Mouse (Mus musculus): Measurements from ENCODE around the gene Eno2. TPM values are rescaled to one million over a fixed set of nuclear protein-coding genes. Genes with fewer than 3 reads are reported as not detected.

The Eno2 gene
- polyA plus RNA-seq, 1 experiment from 2014 or later = 9.4 TPM

- WGBS = 1% methylated on average over 50 of the region's 54 CpGs
- peak overlapping the region; percentile 91 for H3K4me3 ChIP-seq
- H3K4me2 ChIP-seq (replicated peaks) = peak overlapping the region; percentile 64
- H3K27me3 ChIP-seq = no peaks in the 10 kb centered on the region
- H3K4me1 ChIP-seq = peaks cover 49% of the 10 kb centered on the region
- no peaks in the 10 kb centered on the region for H3K9me3 ChIP-seq
- peak; percentile 77 for ATAC-seq (ENCODE audit: low FRiP score, low read depth)
- H3K36me3 ChIP-seq = no peaks in the 10 kb centered on the region
- H3K9ac ChIP-seq (replicated peaks) = peak overlapping the region; percentile 97
- H3K27ac ChIP-seq (replicated peaks) = peak overlapping the region; percentile 98
Measured at GRCm38 (mm10) chr6:124756652-124757350, 12.7 kb downstream of the Eno2 start.

GRCm38 (mm10) chr6:124755831-124756595 is 13.5 kb downstream of the Eno2 start, which contains the start of the genes Gm45234 and Atn1:
Gene Gm45234, minus strand, starts transcription at chr6:124756021.
Gene Atn1, minus strand, starts transcription at chr6:124756524.
- no peaks in the 10 kb centered on the region for H3K36me3 ChIP-seq
- ATAC-seq (ENCODE audit: low FRiP score, low read depth) = peak; percentile 71
- WGBS = under 1% methylated on average over 80 of the region's 100 CpGs
- peaks cover 49% of the 10 kb centered on the region for H3K4me1 ChIP-seq
- H3K9ac ChIP-seq (replicated peaks) = peak within 1 kb of the TSS; percentile 97
- H3K27me3 ChIP-seq = no peaks in the 10 kb centered on the region
- peak within 1 kb of the TSS; percentile 64 for H3K4me2 ChIP-seq (replicated peaks)
- H3K4me3 ChIP-seq = peak within 1 kb of the TSS; percentile 91
- H3K9me3 ChIP-seq = no peaks in the 10 kb centered on the region
- H3K27ac ChIP-seq (replicated peaks) = peak within 1 kb of the TSS; percentile 98

DNA sequence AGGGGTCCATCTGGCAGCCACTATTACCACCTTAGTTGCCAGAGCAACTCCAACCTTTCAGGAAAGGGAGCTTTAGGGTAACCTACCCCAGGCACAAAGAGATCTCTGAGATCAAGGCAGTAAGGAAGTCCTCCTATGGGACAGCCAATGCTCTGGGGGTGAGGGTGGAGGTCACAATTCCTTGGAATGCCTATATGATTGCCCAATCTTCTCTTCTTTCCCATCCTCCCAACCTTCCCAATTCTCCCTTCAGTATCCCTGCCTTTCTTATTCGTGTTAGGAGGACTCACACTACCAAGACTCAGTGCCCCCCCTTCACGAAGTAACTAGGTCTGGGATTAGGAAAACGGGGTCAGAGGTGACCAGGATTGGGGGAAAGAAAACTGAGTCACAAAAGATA is 14.2 kb downstream of the Eno2 start:
- Histone ChIP-seq H3K4me1 (peaks cover 49% of the 10 kb centered on the region), H3K4me3 (peak overlapping the region; percentile 91), H3K9me3 (no peaks in the 10 kb centered on the region), H3K9ac (replicated peaks) (peak overlapping the region; percentile 97), H3K4me2 (replicated peaks) (peak overlapping the region; percentile 64), H3K36me3 (no peaks in the 10 kb centered on the region), H3K27ac (replicated peaks) (peak overlapping the region; percentile 98), H3K27me3 (no peaks in the 10 kb centered on the region)
- WGBS = 5% methylated on average over 3 of the region's 3 CpGs
- ATAC-seq (ENCODE audit: low FRiP score, low read depth) = no peak

- 97% methylated on average over 2 of the region's 2 CpGs for WGBS
- ATAC-seq (ENCODE audit: low FRiP score, low read depth) = no peak
- H3K4me2 ChIP-seq (replicated peaks) = no peak overlapping the region
- H3K9ac ChIP-seq (replicated peaks) = no peak overlapping the region
- H3K9me3 ChIP-seq = no peaks in the 10 kb centered on the region
- peaks cover 11% of the 10 kb centered on the region for H3K36me3 ChIP-seq
- no peaks in the 10 kb centered on the region for H3K27me3 ChIP-seq
- H3K27ac ChIP-seq (replicated peaks) = no peak overlapping the region
- H3K4me1 ChIP-seq = peaks cover 46% of the 10 kb centered on the region
- no peak overlapping the region for H3K4me3 ChIP-seq
Measured at GRCm38 (mm10) chr6:124753861-124754260, 15.6 kb downstream of the Eno2 start.

- no peaks in the 10 kb centered on the region for H3K27me3 ChIP-seq
- H3K4me1 ChIP-seq = peaks cover 36% of the 10 kb centered on the region
- 86% methylated on average over 8 of the region's 8 CpGs for WGBS
- H3K9me3 ChIP-seq = no peaks in the 10 kb centered on the region
- H3K36me3 ChIP-seq = peaks cover 33% of the 10 kb centered on the region
- no peak overlapping the region for H3K27ac ChIP-seq (replicated peaks)
- H3K9ac ChIP-seq (replicated peaks) = no peak overlapping the region
- no peak overlapping the region for H3K4me2 ChIP-seq (replicated peaks)
- no peak overlapping the region for H3K4me3 ChIP-seq
- no peak for ATAC-seq (ENCODE audit: low FRiP score, low read depth)
Measured at GRCm38 (mm10) chr6:124750405-124750804, 19.1 kb downstream of the Eno2 start.

GRCm38 (mm10) chr6:124746654-124747632 is 22.5 kb downstream of the Eno2 start:
- Histone ChIP-seq H3K27me3 (no peaks in the 10 kb centered on the region), H3K4me1 (peaks cover 23% of the 10 kb centered on the region), H3K9ac (replicated peaks) (peak overlapping the region; percentile 75), H3K27ac (replicated peaks) (peak overlapping the region; percentile 82; the same call in 1 of the 2 replicates), H3K36me3 (peaks cover 59% of the 10 kb centered on the region), H3K9me3 (no peaks in the 10 kb centered on the region), H3K4me3 (no peak overlapping the region; the same call in 1 of the 2 replicates), H3K4me2 (replicated peaks) (peak overlapping the region; percentile 73)
- no peak for ATAC-seq (ENCODE audit: low FRiP score, low read depth)
- WGBS = 89% methylated on average over 7 of the region's 7 CpGs

DNA sequence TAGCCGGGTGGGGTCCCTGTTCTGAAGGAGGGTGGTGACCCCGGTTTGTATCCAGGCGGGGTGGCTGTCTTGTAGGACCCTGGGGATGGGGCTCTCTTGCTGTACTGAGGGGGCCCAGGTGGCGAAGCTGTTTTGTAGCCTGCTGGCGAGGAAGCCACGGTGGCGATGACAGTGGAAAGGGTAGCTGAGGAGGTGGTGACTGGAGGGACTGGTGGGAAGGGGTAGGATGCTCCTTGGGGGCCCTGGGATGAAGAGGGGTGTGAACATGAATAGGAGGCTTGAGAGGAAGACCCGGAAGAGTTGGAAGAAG is 23.2 kb downstream of the Eno2 start:
- Histone ChIP-seq H3K27me3 (no peaks in the 10 kb centered on the region), H3K36me3 (peaks cover 59% of the 10 kb centered on the region), H3K4me1 (peaks cover 28% of the 10 kb centered on the region), H3K9ac (replicated peaks) (peak overlapping the region; percentile 75), H3K4me3 (peak overlapping the region; percentile 45), H3K27ac (replicated peaks) (peak overlapping the region; percentile 82), H3K9me3 (no peaks in the 10 kb centered on the region), H3K4me2 (replicated peaks) (peak overlapping the region; percentile 73)
- peak; percentile 10; the same call in 1 of the 2 replicates for ATAC-seq (ENCODE audit: low FRiP score, low read depth)
- WGBS = 14% methylated on average over 8 of the region's 8 CpGs

- Histone ChIP-seq H3K27ac (replicated peaks) (peak overlapping the region; percentile 82), H3K4me2 (replicated peaks) (peak overlapping the region; percentile 73), H3K4me3 (peak overlapping the region; percentile 45), H3K27me3 (no peaks in the 10 kb centered on the region), H3K4me1 (peaks cover 28% of the 10 kb centered on the region), H3K36me3 (peaks cover 59% of the 10 kb centered on the region), H3K9me3 (no peaks in the 10 kb centered on the region), H3K9ac (replicated peaks) (peak overlapping the region; percentile 75)
- WGBS = under 1% methylated on average over 85 of the region's 85 CpGs
- ATAC-seq (ENCODE audit: low FRiP score, low read depth) = peak; percentile 80
Measured at GRCm38 (mm10) chr6:124745490-124746295, 23.8 kb downstream of the Eno2 start.

GRCm38 (mm10) chr6:124744755-124745321 is 24.6 kb downstream of the Eno2 start:
- no peaks in the 10 kb centered on the region for H3K9me3 ChIP-seq
- peak overlapping the region; percentile 73 for H3K4me2 ChIP-seq (replicated peaks)
- 70% methylated on average over 26 of the region's 26 CpGs for WGBS
- peaks cover 58% of the 10 kb centered on the region for H3K36me3 ChIP-seq
- no peaks in the 10 kb centered on the region for H3K27me3 ChIP-seq
- peak overlapping the region; percentile 45 for H3K4me3 ChIP-seq
- H3K9ac ChIP-seq (replicated peaks) = peak overlapping the region; percentile 53
- ATAC-seq (ENCODE audit: low FRiP score, low read depth) = no peak
- H3K4me1 ChIP-seq = peaks cover 33% of the 10 kb centered on the region
- H3K27ac ChIP-seq (replicated peaks) = peak overlapping the region; percentile 82

DNA sequence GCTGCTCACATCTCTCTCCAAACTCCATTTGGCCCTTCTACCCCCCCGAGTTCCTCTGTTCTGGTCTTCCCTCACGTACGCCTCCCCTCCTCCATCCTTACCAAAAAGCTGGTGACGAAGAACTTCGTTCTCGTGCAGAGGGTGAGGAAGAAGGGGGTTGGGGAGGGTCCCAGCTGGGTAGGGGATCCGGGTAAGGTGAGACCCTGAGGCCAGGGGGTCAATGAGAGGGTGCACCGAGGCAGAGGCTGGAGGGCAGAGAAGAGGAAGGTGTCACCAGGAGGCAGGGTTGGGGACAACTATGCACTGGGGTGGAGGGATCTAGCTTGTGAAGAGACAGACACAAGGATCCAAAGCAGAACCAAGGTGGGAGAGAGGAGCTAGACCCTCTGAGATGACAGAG is 25.8 kb downstream of the Eno2 start:
- Histone ChIP-seq H3K27me3 (no peaks in the 10 kb centered on the region), H3K9me3 (no peaks in the 10 kb centered on the region), H3K4me3 (no peak overlapping the region), H3K4me2 (replicated peaks) (no peak overlapping the region), H3K4me1 (peaks cover 45% of the 10 kb centered on the region), H3K9ac (replicated peaks) (0 out of 2 replicates have a peak overlapping the region, but pooled peaks have one; percentile 17), H3K27ac (replicated peaks) (no peak overlapping the region), H3K36me3 (peaks cover 46% of the 10 kb centered on the region)
- no peak for ATAC-seq (ENCODE audit: low FRiP score, low read depth)
- 90% methylated on average over 8 of the region's 8 CpGs for WGBS

All from midbrain, embryonic 12.5 days (tissue).